Mouse (Mus musculus): Measurements from ENCODE around the gene Hivep1. TPM values are rescaled to one million over a fixed set of nuclear protein-coding genes. Genes with fewer than 3 reads are reported as not detected.
A peak's percentile ranks its signal among the peaks of the same experiment; 100 is the strongest.

The Hivep1 gene
- polyA plus RNA-seq, 1 experiment from 2014 or later = 18.4 TPM

- Histone ChIP-seq H3K4me2 (replicated peaks; ENCODE audit: low read depth, low read length) (no peak overlapping the region), H3K9ac (ENCODE audit: low read depth, low read length) (no peak overlapping the region), H3K4me3 (ENCODE audit: low read depth, low read length) (no peak overlapping the region), H3K27ac (ENCODE audit: low read depth, low read length) (no peak overlapping the region), H3K9me3 (ENCODE audit: control insufficient read depth, low read length) (no peaks in the 10 kb centered on the region), H3K27me3 (ENCODE audit: control insufficient read depth, insufficient read depth, low read length) (no peaks in the 10 kb centered on the region), H3K36me3 (ENCODE audit: control insufficient read depth, insufficient read depth, low read length) (no peaks in the 10 kb centered on the region), H3K4me1 (replicated peaks; ENCODE audit: control insufficient read depth, insufficient read depth, low read length) (no peaks in the 10 kb centered on the region)
- DNase-seq (ENCODE audit: low spot score) = no peak
- 79% methylated on average over 9 of the region's 9 CpGs for WGBS
- no peak for ATAC-seq (ENCODE audit: low FRiP score)
Observed at GRCm38 (mm10) chr13:42150462-42151127, 98.8 kb downstream of the Hivep1 start.

- peaks cover 7% of the 10 kb centered on the region; the same call in 1 of the 2 replicates for H3K36me3 ChIP-seq (ENCODE audit: control insufficient read depth, insufficient read depth, low read length)
- DNase-seq (ENCODE audit: low spot score) (no peak), ATAC-seq (ENCODE audit: low FRiP score) (no peak)
- H3K4me2 ChIP-seq (replicated peaks; ENCODE audit: low read depth, low read length) = no peak overlapping the region
- H3K9ac ChIP-seq (ENCODE audit: low read depth, low read length) = no peak overlapping the region
- no peak overlapping the region for H3K4me3 ChIP-seq (ENCODE audit: low read depth, low read length)
- WGBS = 91% methylated on average over 14 of the region's 14 CpGs
- H3K27me3 ChIP-seq (ENCODE audit: control insufficient read depth, insufficient read depth, low read length) = no peaks in the 10 kb centered on the region
- no peaks in the 10 kb centered on the region for H3K9me3 ChIP-seq (ENCODE audit: control insufficient read depth, low read length)
- no peaks in the 10 kb centered on the region for H3K4me1 ChIP-seq (replicated peaks; ENCODE audit: control insufficient read depth, insufficient read depth, low read length)
- H3K27ac ChIP-seq (ENCODE audit: low read depth, low read length) = no peak overlapping the region
Observed at GRCm38 (mm10) chr13:42158259-42158658, 106.4 kb downstream of the Hivep1 start.

DNA sequence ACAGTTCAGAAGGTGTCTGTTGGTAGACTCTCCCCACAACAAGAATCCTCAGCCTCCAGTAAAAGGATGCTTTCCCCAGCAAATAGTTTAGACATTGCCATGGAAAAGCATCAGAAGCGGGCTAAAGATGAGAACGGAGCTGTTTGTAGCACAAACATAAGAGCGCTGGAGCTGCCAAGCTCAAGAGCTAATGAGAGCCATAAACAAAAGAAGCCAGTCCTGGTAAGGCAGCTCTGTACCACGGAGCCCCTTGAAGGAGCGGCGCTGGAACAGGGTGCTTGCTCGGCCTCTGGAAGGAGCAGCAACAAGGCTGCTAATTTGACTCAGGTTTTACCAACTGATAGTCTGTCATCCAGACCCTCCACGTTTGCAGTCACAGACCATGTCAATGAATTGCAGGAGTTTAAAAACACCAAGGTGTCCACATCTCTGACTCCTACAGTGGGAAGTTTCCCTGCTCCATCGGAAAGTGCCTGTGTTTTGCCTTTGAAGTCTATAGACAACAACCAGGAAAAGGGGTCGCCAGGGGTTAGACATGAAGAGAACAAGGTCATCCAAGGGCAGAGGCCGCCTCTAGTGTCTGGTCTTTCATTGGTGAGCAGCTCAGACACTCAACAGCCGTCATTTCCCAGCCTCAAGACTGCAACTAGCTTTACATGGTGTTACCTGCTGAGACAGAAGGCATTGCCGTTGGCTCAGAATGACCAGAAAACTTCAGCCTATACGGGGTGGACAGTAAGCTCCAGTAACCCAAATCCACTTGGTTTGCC is 107.8 kb downstream of the Hivep1 start:
- Histone ChIP-seq H3K4me2 (replicated peaks; ENCODE audit: low read depth, low read length) (no peak overlapping the region), H3K4me3 (ENCODE audit: low read depth, low read length) (no peak overlapping the region), H3K27ac (ENCODE audit: low read depth, low read length) (no peak overlapping the region), H3K9me3 (ENCODE audit: control insufficient read depth, low read length) (no peaks in the 10 kb centered on the region), H3K27me3 (ENCODE audit: control insufficient read depth, insufficient read depth, low read length) (no peaks in the 10 kb centered on the region), H3K4me1 (replicated peaks; ENCODE audit: control insufficient read depth, insufficient read depth, low read length) (no peaks in the 10 kb centered on the region), H3K36me3 (ENCODE audit: control insufficient read depth, insufficient read depth, low read length) (peaks cover 7% of the 10 kb centered on the region; the same call in 1 of the 2 replicates), H3K9ac (ENCODE audit: low read depth, low read length) (no peak overlapping the region)
- DNase-seq (ENCODE audit: low spot score) (no peak), ATAC-seq (ENCODE audit: low FRiP score) (no peak)
- 75% methylated on average over 14 of the region's 14 CpGs for WGBS

DNA sequence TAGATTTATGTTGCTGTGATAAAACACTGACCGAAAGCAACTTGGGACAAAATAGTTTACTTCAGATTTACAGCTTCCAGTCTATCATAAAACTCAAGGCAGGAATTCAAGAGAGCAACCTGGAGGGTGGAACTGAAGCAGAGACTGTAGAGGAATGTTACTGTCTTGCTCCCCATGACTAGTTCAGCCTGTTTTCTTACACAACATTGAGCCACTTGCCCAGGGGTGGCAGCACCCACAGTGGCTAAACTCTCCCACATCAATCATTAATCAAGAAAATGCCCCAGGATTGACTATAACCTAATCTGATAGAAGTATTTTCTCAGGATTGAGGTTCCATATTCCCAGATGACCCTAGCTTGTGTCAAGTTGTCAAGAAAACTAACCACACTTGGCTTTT is 119.0 kb downstream of the Hivep1 start:
- 90% methylated on average over 1 of the region's 1 CpGs for WGBS
- H3K27me3 ChIP-seq (ENCODE audit: control insufficient read depth, insufficient read depth, low read length) = no peaks in the 10 kb centered on the region

GRCm38 (mm10) chr13:42174827-42175420 is 123.1 kb downstream of the Hivep1 start:
- H3K36me3 ChIP-seq (ENCODE audit: control insufficient read depth, insufficient read depth, low read length) = no peaks in the 10 kb centered on the region
- no peaks in the 10 kb centered on the region for H3K27me3 ChIP-seq (ENCODE audit: control insufficient read depth, insufficient read depth, low read length)
- H3K4me1 ChIP-seq (replicated peaks; ENCODE audit: control insufficient read depth, insufficient read depth, low read length) = no peaks in the 10 kb centered on the region
- no peak overlapping the region for H3K9ac ChIP-seq (ENCODE audit: low read depth, low read length)
- DNase-seq (ENCODE audit: low spot score) (peak; percentile 42), ATAC-seq (ENCODE audit: low FRiP score) (no peak)
- H3K4me2 ChIP-seq (replicated peaks; ENCODE audit: low read depth, low read length) = no peak overlapping the region
- no peaks in the 10 kb centered on the region for H3K9me3 ChIP-seq (ENCODE audit: control insufficient read depth, low read length)
- whole genome bisulfite sequencing = 44% methylated on average over 3 of the region's 3 CpGs
- no peak overlapping the region for H3K4me3 ChIP-seq (ENCODE audit: low read depth, low read length)
- H3K27ac ChIP-seq (ENCODE audit: low read depth, low read length) = no peak overlapping the region

More for the DNA sequence above, 119.0 kb downstream of the Hivep1 start:
- no peaks in the 10 kb centered on the region for H3K9me3 ChIP-seq (ENCODE audit: control insufficient read depth, low read length)
- no peak overlapping the region for H3K27ac ChIP-seq (ENCODE audit: low read depth, low read length)
- H3K4me3 ChIP-seq (ENCODE audit: low read depth, low read length) = no peak overlapping the region
- H3K4me1 ChIP-seq (replicated peaks; ENCODE audit: control insufficient read depth, insufficient read depth, low read length) = no peaks in the 10 kb centered on the region
- no peak overlapping the region for H3K4me2 ChIP-seq (replicated peaks; ENCODE audit: low read depth, low read length)
- no peak overlapping the region for H3K9ac ChIP-seq (ENCODE audit: low read depth, low read length)
- no peak for DNase-seq (ENCODE audit: low spot score)
- H3K36me3 ChIP-seq (ENCODE audit: control insufficient read depth, insufficient read depth, low read length) = no peaks in the 10 kb centered on the region
- ATAC-seq (ENCODE audit: low FRiP score) = no peak

DNA sequence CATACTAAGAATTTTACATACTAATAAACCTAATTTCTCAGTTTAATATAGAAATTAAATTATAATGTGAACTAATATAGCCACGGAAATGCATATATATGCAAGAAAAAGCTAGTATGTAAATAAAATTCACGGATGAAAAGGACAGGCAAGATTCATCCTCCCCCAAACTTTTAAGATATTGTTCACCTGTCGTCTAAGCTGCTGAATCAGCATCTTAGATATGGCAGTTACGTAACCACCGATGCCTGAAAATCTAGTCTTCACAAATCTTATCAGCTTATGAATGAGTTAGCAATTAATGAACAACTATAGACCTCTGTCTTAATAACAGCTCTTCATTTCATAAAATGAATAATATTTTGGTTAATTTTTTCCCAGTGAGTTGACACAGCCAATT is 130.8 kb downstream of the Hivep1 start:
- ATAC-seq (ENCODE audit: low FRiP score) (no peak), DNase-seq (ENCODE audit: low spot score) (no peak)
- H3K36me3 ChIP-seq (ENCODE audit: control insufficient read depth, insufficient read depth, low read length) = no peaks in the 10 kb centered on the region
- 91% methylated on average over 5 of the region's 5 CpGs for WGBS
- H3K27ac ChIP-seq (ENCODE audit: low read depth, low read length) = no peak overlapping the region
- H3K4me1 ChIP-seq (replicated peaks; ENCODE audit: control insufficient read depth, insufficient read depth, low read length) = no peaks in the 10 kb centered on the region
- no peak overlapping the region for H3K9ac ChIP-seq (ENCODE audit: low read depth, low read length)
- no peak overlapping the region for H3K4me2 ChIP-seq (replicated peaks; ENCODE audit: low read depth, low read length)
- H3K4me3 ChIP-seq (ENCODE audit: low read depth, low read length) = no peak overlapping the region
- H3K9me3 ChIP-seq (ENCODE audit: control insufficient read depth, low read length) = no peaks in the 10 kb centered on the region
- no peaks in the 10 kb centered on the region for H3K27me3 ChIP-seq (ENCODE audit: control insufficient read depth, insufficient read depth, low read length)

DNA sequence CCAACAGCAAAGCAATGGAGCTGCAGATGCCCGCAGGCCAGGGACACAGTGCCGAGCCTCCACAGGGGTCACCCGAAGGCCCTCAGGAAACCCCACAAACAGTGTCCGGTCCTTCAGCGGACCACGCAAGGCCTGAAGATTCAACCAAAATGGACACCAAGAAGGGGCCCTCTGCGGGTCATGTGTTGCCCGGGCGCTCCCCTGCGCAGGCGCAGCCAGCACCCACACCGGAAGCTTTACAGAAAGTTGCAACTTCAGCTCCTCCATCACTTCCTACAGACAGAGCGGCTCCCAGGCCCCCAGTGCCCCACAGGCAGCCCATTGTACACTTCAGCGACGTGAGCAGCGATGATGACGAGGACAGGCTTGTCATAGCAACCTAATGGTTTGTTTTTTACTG is 132.3 kb downstream of the Hivep1 start:
- DNase-seq (ENCODE audit: low spot score) (no peak), ATAC-seq (ENCODE audit: low FRiP score) (no peak)
- WGBS = 93% methylated on average over 17 of the region's 17 CpGs

GRCm38 (mm10) chr13:42193016-42193415 is 141.2 kb downstream of the Hivep1 start:
- Histone ChIP-seq H3K27ac (ENCODE audit: low read depth, low read length) (no peak overlapping the region), H3K4me1 (replicated peaks; ENCODE audit: control insufficient read depth, insufficient read depth, low read length) (no peaks in the 10 kb centered on the region), H3K4me3 (ENCODE audit: low read depth, low read length) (no peak overlapping the region), H3K4me2 (replicated peaks; ENCODE audit: low read depth, low read length) (no peak overlapping the region), H3K9me3 (ENCODE audit: control insufficient read depth, low read length) (no peaks in the 10 kb centered on the region), H3K27me3 (ENCODE audit: control insufficient read depth, insufficient read depth, low read length) (no peaks in the 10 kb centered on the region), H3K9ac (ENCODE audit: low read depth, low read length) (no peak overlapping the region), H3K36me3 (ENCODE audit: control insufficient read depth, insufficient read depth, low read length) (no peaks in the 10 kb centered on the region)
- ATAC-seq (ENCODE audit: low FRiP score) (no peak), DNase-seq (ENCODE audit: low spot score) (peak; percentile 18)
- 9% methylated on average over 9 of the region's 9 CpGs for WGBS

More for the DNA sequence above, 132.3 kb downstream of the Hivep1 start:
- Histone ChIP-seq H3K9ac (ENCODE audit: low read depth, low read length) (no peak overlapping the region), H3K27me3 (ENCODE audit: control insufficient read depth, insufficient read depth, low read length) (no peaks in the 10 kb centered on the region), H3K4me3 (ENCODE audit: low read depth, low read length) (no peak overlapping the region), H3K4me2 (replicated peaks; ENCODE audit: low read depth, low read length) (no peak overlapping the region), H3K9me3 (ENCODE audit: control insufficient read depth, low read length) (no peaks in the 10 kb centered on the region), H3K36me3 (ENCODE audit: control insufficient read depth, insufficient read depth, low read length) (no peaks in the 10 kb centered on the region), H3K27ac (ENCODE audit: low read depth, low read length) (no peak overlapping the region), H3K4me1 (replicated peaks; ENCODE audit: control insufficient read depth, insufficient read depth, low read length) (no peaks in the 10 kb centered on the region)

All from hindbrain, embryonic 11.5 days (tissue).